Mouse (Mus musculus) right cerebral cortex, adult 2 months (tissue): ENCODE measurements at regions not wholly inside any gene's neighbourhood (a gene's known extent, or its start where the extent isn't known, plus 50 kb on each side); places are given as distances from the start of the nearest gene placed in this dataset.

Source experiments
- DNase-seq, 2 experiments: peaks; one replicate each; pipeline ENCODE4 v3.0.0; 2021 to 2022; ENCODE audit warnings: low spot score in 2 of 2

GRCm38 (mm10) chr4:134990651-134991050 is 60.0 kb downstream of the Syf2 start:
- no peak for DNase-seq

GRCm38 (mm10) chr4:134993526-134994122 is 62.9 kb downstream of the Syf2 start:
- DNase-seq = no peak

GRCm38 (mm10) chr4:134994205-134994604 is 63.5 kb downstream of the Syf2 start:
- DNase-seq = peak in 1 of 2 experiments; percentile 15

GRCm38 (mm10) chr4:134994648-134995047 is 64.0 kb downstream of the Syf2 start:
- DNase-seq = no peak

- DNase-seq = peak in 1 of 2 experiments; percentile 9
These were observed 64.4 kb downstream of the Syf2 start for GRCm38 (mm10) chr4:134995052-134995451.

GRCm38 (mm10) chr4:134996121-134996520 is 65.4 kb downstream of the Syf2 start:
- DNase-seq = no peak

GRCm38 (mm10) chr4:134997461-134998434 is 67.0 kb downstream of the Syf2 start:
- no peak for DNase-seq

GRCm38 (mm10) chr4:134998928-134999658 is 68.4 kb downstream of the Syf2 start:
- peak; percentile 19 to 41 for DNase-seq

GRCm38 (mm10) chr4:135002091-135002925 is 71.6 kb downstream of the Syf2 start:
- peak in 1 of 2 experiments; percentile 9 for DNase-seq

GRCm38 (mm10) chr4:135011365-135011764 is 80.7 kb downstream of the Syf2 start:
- no peak for DNase-seq

- no peak for DNase-seq
These were observed 82.2 kb downstream of the Syf2 start for GRCm38 (mm10) chr4:135012945-135013344.

GRCm38 (mm10) chr4:135013932-135014331 is 83.2 kb downstream of the Syf2 start:
- no peak for DNase-seq

GRCm38 (mm10) chr4:135018018-135018417 is 87.3 kb downstream of the Syf2 start:
- DNase-seq = peak in 1 of 2 experiments; percentile 18

- peak; percentile 13 to 36 for DNase-seq
These were observed 88.4 kb downstream of the Syf2 start for GRCm38 (mm10) chr4:135019120-135019519.

- no peak for DNase-seq
These were observed 89.7 kb downstream of the Syf2 start for GRCm38 (mm10) chr4:135020262-135020991.

- no peak for DNase-seq
These were observed 92.5 kb downstream of the Syf2 start for GRCm38 (mm10) chr4:135023200-135023599.

- DNase-seq = no peak
These were observed 94.7 kb upstream of the Runx3 start for GRCm38 (mm10) chr4:135025802-135026201.

GRCm38 (mm10) chr4:135027136-135027535 is 93.3 kb upstream of the Runx3 start:
- no peak for DNase-seq

- DNase-seq = no peak
These were observed 90.7 kb upstream of the Runx3 start for GRCm38 (mm10) chr4:135029723-135030122.

- DNase-seq = peak; percentile 47 to 51
These were observed 88.0 kb upstream of the Runx3 start for GRCm38 (mm10) chr4:135032461-135032860.

GRCm38 (mm10) chr4:135033302-135033701 is 87.2 kb upstream of the Runx3 start:
- no peak for DNase-seq
